Mouse (Mus musculus): ENCODE results near the gene Uap1.

GRCm38 (mm10) chr1:170164913-170165312, 9.8 kb downstream of the Uap1 start:
- no peak for TF ChIP-seq CTCF (IDR thresholded peaks at IDR 0.05; ENCODE audit: low read depth)
- TF ChIP-seq EP300 (IDR thresholded peaks at IDR 0.05; ENCODE audit: low read depth), result no peak
